In genomic region chr15:86513336-86513735, GRCm38 (mm10) we compare ENCODE assay signal across 13 mouse cellular contexts.
"Had no signal": no experiment of that assay in that cellular context is flagged by ENCODE, and none has a peak within 500 bp of the region (broad histone marks: within the 10 kb centered on the region; RNA-seq: fewer than 3 reads in every experiment).

No protein-coding gene starts in this region.

- H3K27me3 ChIP-seq: liver, embryonic 15.5 days had no signal

- H3K36me3 ChIP-seq: liver, embryonic 15.5 days had no signal

- H3K4me1 ChIP-seq: liver, embryonic 15.5 days had no signal

- ATAC-seq: intestine, postnatal 0 days; lung, postnatal 0 days had no signal

- DNase-seq: kidney, adult 8-10 months; kidney, postnatal 36 days; layer of hippocampus, adult 9-11 months; layer of hippocampus, postnatal 36 days; lung, adult 2 months; lung, postnatal 36 days; midbrain, embryonic 14.5 days; thymus, postnatal 36 days had no signal

- H3K9ac ChIP-seq: liver, embryonic 15.5 days had no signal

- H3K4me2 ChIP-seq: liver, embryonic 11.5 days; liver, embryonic 15.5 days had no signal

- H3K9me3 ChIP-seq: liver, embryonic 15.5 days had no signal

- H3K4me3 ChIP-seq: liver, embryonic 15.5 days had no signal

- H3K27ac ChIP-seq: kidney, postnatal 0 days; liver, embryonic 15.5 days had no signal
